Mouse (Mus musculus): Measurements from ENCODE around the gene Sptbn4. TPM values are rescaled to one million over a fixed set of nuclear protein-coding genes. Genes with fewer than 3 reads are reported as not detected.

Gene Sptbn4
- polyA plus RNA-seq, 1 experiment from 2014 or later: 0.40 TPM

DNA sequence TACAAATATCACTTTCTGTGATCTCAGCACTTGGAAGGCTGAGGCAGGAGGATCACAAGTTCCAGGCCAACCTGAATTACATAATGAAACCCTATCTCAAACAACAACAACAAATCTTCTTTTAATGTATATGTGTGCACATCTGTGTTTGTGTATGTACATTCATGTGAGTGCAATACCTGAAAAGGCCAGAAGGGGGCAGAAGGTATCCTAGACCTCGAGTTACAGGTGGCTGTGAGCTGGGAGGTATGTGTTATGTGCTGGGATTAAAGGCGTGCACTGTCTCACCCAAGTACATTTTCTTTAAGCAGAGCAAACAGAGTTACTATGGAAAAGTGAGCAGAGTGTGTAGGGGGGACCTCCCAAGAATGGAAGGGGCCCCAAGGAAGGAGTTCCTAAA lies 18.4 kb downstream of the Sptbn4 start:
- Histone ChIP-seq H3K4me3 (ENCODE audit: low read depth, low read length) (no peak overlapping the region), H3K27ac (replicated peaks; ENCODE audit: low read depth, low read length) (no peak overlapping the region), H3K9ac (ENCODE audit: low read depth, low read length) (no peak overlapping the region), H3K4me2 (ENCODE audit: low read depth, low read length) (no peak overlapping the region), H3K9me3 (ENCODE audit: control insufficient read depth, low read length) (peaks cover 6% of the 10 kb centered on the region; the same call in 1 of the 2 replicates), H3K4me1 (ENCODE audit: control insufficient read depth, insufficient read depth, low read length) (no peaks in the 10 kb centered on the region), H3K36me3 (ENCODE audit: control insufficient read depth, insufficient read depth, low read length) (no peaks in the 10 kb centered on the region), H3K27me3 (replicated peaks; ENCODE audit: control insufficient read depth, insufficient read depth, low read length) (peaks cover 12% of the 10 kb centered on the region)
- WGBS: 56% methylated on average over 2 of the region's 2 CpGs
- DNase-seq (ENCODE audit: low spot score) (no peak), ATAC-seq (ENCODE audit: low read depth) (no peak)

DNA sequence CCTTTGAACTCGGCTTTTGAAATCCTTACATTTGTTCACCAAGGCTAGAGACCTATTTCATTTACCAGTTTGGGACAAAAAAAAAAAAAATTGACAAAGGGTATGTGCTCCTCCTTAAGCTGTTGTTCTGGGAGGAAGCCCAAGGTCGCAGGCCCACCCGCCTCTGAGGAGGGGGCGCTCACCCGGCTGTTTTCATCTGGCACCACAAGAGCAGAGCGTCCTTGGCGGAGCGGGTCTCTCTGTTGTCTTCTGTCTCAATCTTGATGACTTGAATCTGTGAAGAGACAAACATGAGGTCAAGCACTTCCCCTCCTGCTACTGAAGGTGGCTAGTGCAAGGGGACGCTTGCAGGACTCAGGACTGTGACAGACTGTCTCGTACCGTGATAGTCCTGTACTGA lies 19.5 kb downstream of the Sptbn4 start:
- peaks cover 1% of the 10 kb centered on the region for H3K27me3 ChIP-seq (replicated peaks; ENCODE audit: control insufficient read depth, insufficient read depth, low read length)
- H3K36me3 ChIP-seq (ENCODE audit: control insufficient read depth, insufficient read depth, low read length): no peaks in the 10 kb centered on the region
- H3K4me1 ChIP-seq (ENCODE audit: control insufficient read depth, insufficient read depth, low read length): no peaks in the 10 kb centered on the region
- no peak overlapping the region for H3K4me3 ChIP-seq (ENCODE audit: low read depth, low read length)
- peaks cover 6% of the 10 kb centered on the region; the same call in 1 of the 2 replicates for H3K9me3 ChIP-seq (ENCODE audit: control insufficient read depth, low read length)
- H3K27ac ChIP-seq (replicated peaks; ENCODE audit: low read depth, low read length): no peak overlapping the region
- no peak overlapping the region for H3K9ac ChIP-seq (ENCODE audit: low read depth, low read length)
- WGBS: 86% methylated on average over 11 of the region's 11 CpGs
- no peak overlapping the region for H3K4me2 ChIP-seq (ENCODE audit: low read depth, low read length)
- DNase-seq (ENCODE audit: low spot score) (no peak), ATAC-seq (ENCODE audit: low read depth) (no peak)

DNA sequence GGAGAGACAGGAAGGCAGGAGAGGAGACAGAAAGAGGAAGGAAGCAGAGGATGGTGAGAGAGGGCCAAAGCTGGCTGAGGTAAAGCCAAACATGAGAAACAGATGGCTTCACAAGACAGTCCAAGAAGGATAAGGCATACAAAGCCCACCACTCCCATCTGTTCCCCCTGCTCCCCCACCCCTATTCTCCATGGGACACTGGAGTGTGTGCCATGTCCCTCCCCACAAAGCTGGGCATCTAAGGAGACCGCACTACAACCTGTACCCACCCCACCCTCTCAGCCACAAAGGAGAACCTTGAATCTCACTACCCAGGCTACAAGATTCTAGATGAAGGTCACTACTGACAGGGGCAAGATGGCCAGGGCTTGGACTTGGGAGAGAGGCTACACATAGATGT lies 20.1 kb downstream of the Sptbn4 start:
- no peak overlapping the region for H3K4me3 ChIP-seq (ENCODE audit: low read depth, low read length)
- no peak overlapping the region for H3K9ac ChIP-seq (ENCODE audit: low read depth, low read length)
- H3K4me1 ChIP-seq (ENCODE audit: control insufficient read depth, insufficient read depth, low read length): no peaks in the 10 kb centered on the region
- 100% methylated on average over 1 of the region's 1 CpGs for WGBS
- DNase-seq (ENCODE audit: low spot score) (no peak), ATAC-seq (ENCODE audit: low read depth) (no peak)
- H3K9me3 ChIP-seq (ENCODE audit: control insufficient read depth, low read length): peaks cover 7% of the 10 kb centered on the region
- H3K27me3 ChIP-seq (replicated peaks; ENCODE audit: control insufficient read depth, insufficient read depth, low read length): no peaks in the 10 kb centered on the region
- H3K27ac ChIP-seq (replicated peaks; ENCODE audit: low read depth, low read length): no peak overlapping the region
- H3K36me3 ChIP-seq (ENCODE audit: control insufficient read depth, insufficient read depth, low read length): no peaks in the 10 kb centered on the region
- no peak overlapping the region for H3K4me2 ChIP-seq (ENCODE audit: low read depth, low read length)

DNA sequence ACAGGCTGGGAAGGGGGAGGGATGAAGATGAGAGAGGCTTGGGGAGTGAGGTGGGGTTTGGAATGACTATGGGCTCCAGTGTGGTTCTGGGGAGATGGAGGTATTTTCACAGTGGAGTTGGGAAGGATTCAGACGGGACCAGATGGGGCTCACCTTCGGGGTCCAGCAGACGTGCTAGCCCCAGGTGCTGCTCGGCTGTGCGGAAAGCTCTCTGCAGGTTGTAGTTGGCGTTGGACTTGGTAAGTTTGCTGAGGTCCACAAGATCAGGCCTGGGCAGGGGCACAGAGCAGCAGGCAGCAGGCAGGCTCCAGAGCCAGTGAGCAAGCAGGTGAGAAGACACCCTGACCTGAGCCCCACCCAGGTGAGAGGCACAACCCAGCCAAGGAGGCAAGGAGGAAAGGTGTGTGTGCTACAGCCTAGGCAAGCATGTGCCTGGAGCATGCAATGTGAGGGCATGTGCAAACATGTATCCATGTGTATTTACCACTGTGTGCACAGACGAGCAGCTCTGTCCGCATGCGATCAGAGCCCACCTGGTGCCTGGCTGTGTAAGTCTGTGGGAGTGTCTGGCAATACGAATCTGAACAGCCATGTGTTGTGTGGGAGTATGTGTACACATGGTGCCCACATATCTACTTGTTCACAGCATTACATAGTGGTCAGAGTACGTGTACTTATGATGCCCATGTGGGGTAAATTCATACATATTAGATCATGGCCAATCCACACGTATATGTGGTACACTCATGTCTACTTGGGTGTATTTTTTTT lies 23.7 kb downstream of the Sptbn4 start:
- no peaks in the 10 kb centered on the region for H3K27me3 ChIP-seq (replicated peaks; ENCODE audit: control insufficient read depth, insufficient read depth, low read length)
- no peak overlapping the region for H3K4me3 ChIP-seq (ENCODE audit: low read depth, low read length)
- no peak overlapping the region for H3K27ac ChIP-seq (replicated peaks; ENCODE audit: low read depth, low read length)
- H3K9me3 ChIP-seq (ENCODE audit: control insufficient read depth, low read length): peaks cover 9% of the 10 kb centered on the region; the same call in 1 of the 2 replicates
- WGBS: 83% methylated on average over 12 of the region's 12 CpGs
- ATAC-seq (ENCODE audit: low read depth) (no peak), DNase-seq (ENCODE audit: low spot score) (no peak)
- no peak overlapping the region for H3K4me2 ChIP-seq (ENCODE audit: low read depth, low read length)
- H3K4me1 ChIP-seq (ENCODE audit: control insufficient read depth, insufficient read depth, low read length): no peaks in the 10 kb centered on the region
- no peak overlapping the region for H3K9ac ChIP-seq (ENCODE audit: low read depth, low read length)
- no peaks in the 10 kb centered on the region for H3K36me3 ChIP-seq (ENCODE audit: control insufficient read depth, insufficient read depth, low read length)

DNA sequence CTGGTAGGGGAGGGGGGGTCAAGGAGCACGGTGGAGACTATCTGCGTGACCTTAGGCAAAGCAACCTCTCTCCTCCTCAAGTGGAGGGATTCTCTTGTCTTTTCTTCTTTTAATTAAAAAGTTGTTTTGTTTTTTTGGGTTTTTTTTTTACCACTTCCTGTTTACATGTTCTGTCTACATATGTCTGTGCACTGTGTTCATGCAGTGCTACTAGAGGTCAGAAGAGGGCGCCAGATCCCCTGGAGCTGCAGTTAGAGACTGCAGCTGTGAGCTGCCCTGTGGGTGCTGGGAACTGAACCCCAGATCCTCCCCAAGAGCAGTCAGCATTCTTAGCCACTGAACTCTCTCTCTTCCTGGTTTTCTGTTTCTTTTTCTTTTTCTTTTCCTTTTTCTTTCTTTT lies 28.4 kb downstream of the Sptbn4 start:
- DNase-seq (ENCODE audit: low spot score): no peak
- Histone ChIP-seq H3K9me3 (ENCODE audit: control insufficient read depth, low read length) (peaks cover 9% of the 10 kb centered on the region; the same call in 1 of the 2 replicates), H3K4me1 (ENCODE audit: control insufficient read depth, insufficient read depth, low read length) (no peaks in the 10 kb centered on the region), H3K4me2 (ENCODE audit: low read depth, low read length) (no peak overlapping the region), H3K27me3 (replicated peaks; ENCODE audit: control insufficient read depth, insufficient read depth, low read length) (no peaks in the 10 kb centered on the region; the same call in 1 of the 2 replicates), H3K4me3 (ENCODE audit: low read depth, low read length) (no peak overlapping the region), H3K9ac (ENCODE audit: low read depth, low read length) (no peak overlapping the region), H3K27ac (replicated peaks; ENCODE audit: low read depth, low read length) (no peak overlapping the region), H3K36me3 (ENCODE audit: control insufficient read depth, insufficient read depth, low read length) (no peaks in the 10 kb centered on the region)
- ATAC-seq (ENCODE audit: low read depth): no peak
- 79% methylated on average over 3 of the region's 3 CpGs for WGBS

DNA sequence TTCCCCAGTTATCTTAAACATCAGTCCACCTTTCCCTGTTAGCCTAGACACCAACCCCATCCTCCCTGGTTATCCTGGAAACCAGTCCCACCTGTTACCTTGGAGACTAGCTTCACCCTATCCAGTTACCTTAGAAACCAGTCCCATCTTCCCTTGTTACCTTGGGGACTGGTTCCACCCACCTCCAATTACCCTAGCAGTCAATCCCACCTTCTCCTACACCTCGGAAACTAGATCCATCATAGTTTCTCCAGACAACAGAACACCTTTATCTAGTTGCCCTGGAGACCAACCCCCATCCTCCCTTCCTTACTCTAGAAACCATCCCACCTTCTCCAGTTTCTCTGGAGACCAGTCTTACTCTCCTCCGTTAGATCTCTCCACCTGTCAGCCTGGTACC lies 30.3 kb downstream of the Sptbn4 start:
- H3K27me3 ChIP-seq (replicated peaks; ENCODE audit: control insufficient read depth, insufficient read depth, low read length): no peaks in the 10 kb centered on the region; the same call in 1 of the 2 replicates
- H3K9me3 ChIP-seq (ENCODE audit: control insufficient read depth, low read length): peaks cover 6% of the 10 kb centered on the region; the same call in 1 of the 2 replicates
- H3K9ac ChIP-seq (ENCODE audit: low read depth, low read length): no peak overlapping the region
- H3K4me2 ChIP-seq (ENCODE audit: low read depth, low read length): no peak overlapping the region
- no peaks in the 10 kb centered on the region for H3K36me3 ChIP-seq (ENCODE audit: control insufficient read depth, insufficient read depth, low read length)
- DNase-seq (ENCODE audit: low spot score): no peak
- no peak for ATAC-seq (ENCODE audit: low read depth)
- H3K4me3 ChIP-seq (ENCODE audit: low read depth, low read length): no peak overlapping the region
- WGBS: 62% methylated on average over 2 of the region's 2 CpGs
- no peak overlapping the region for H3K27ac ChIP-seq (replicated peaks; ENCODE audit: low read depth, low read length)
- no peaks in the 10 kb centered on the region for H3K4me1 ChIP-seq (ENCODE audit: control insufficient read depth, insufficient read depth, low read length)

DNA sequence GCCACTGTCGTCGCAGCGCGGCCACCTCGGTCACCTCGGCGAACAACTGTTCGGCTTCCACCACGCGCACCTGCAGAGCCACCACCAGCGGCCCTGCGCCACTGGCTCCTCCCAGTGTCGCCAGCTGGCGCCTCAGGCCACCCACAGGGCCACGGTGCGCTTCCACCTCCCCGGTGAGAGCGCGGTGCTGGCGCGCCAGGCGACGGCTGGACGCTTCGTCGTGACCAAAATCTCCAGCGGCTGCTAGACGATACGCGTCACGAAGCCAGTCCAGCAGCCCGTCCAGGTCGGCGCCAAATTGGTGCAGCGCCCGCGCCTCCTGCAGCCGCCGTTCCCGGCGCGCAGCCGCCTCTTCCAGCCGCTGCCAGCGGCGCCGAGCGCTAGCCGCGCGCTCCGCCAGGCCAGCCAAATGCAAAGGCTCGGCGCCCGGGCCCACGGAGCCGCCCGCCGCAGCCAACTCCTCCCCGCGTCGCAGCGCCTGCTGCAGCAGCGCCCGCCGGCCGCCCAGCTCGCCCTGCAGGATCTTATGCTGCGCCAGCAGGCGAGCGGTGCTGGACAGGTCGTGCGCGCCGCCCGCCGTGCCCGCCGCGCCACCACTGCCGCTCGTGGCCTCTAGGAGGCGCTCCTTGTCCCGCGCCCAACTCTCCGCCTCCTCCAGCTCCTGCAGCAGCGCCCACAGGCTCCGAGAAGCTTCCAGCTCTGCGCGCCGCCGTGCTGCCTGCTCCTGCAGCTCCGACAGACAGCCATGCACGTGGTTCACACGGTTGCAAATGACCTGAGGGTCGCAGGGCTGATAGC lies 38.9 kb downstream of the Sptbn4 start:
- DNase-seq (ENCODE audit: low spot score) (peak; percentile 67), ATAC-seq (ENCODE audit: low read depth) (peak; percentile 90)
- under 1% methylated on average over 27 of the region's 96 CpGs for WGBS
- Histone ChIP-seq H3K27me3 (replicated peaks; ENCODE audit: control insufficient read depth, insufficient read depth, low read length) (peaks cover 63% of the 10 kb centered on the region), H3K9me3 (ENCODE audit: control insufficient read depth, low read length) (peaks cover 11% of the 10 kb centered on the region), H3K36me3 (ENCODE audit: control insufficient read depth, insufficient read depth, low read length) (no peaks in the 10 kb centered on the region), H3K4me3 (ENCODE audit: low read depth, low read length) (peak overlapping the region; percentile 51), H3K4me1 (ENCODE audit: control insufficient read depth, insufficient read depth, low read length) (peaks cover 4% of the 10 kb centered on the region; the same call in 1 of the 2 replicates), H3K27ac (replicated peaks; ENCODE audit: low read depth, low read length) (no peak overlapping the region), H3K4me2 (ENCODE audit: low read depth, low read length) (peak overlapping the region; percentile 86), H3K9ac (ENCODE audit: low read depth, low read length) (peak overlapping the region; percentile 31; the same call in 1 of the 2 replicates)

DNA sequence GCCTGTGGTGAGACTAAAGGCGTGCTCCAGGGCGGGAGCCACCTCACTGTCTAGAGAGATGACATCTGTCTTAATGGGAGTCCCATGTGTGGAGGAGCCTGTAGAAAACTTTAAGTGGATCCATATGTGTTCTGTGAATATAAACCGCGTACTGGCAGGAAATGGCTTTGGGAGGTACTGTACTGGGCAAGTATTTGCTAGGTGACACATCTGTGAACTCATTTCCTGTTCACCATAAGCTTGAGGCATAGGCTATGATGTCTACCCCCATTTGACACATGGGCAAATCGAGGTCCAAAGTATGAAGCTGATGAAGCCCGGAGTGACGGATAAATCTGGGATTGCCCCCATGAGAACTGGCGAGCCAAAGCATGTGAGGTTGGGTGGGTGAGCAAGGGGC lies 39.7 kb downstream of the Sptbn4 start:
- H3K36me3 ChIP-seq (ENCODE audit: control insufficient read depth, insufficient read depth, low read length): no peaks in the 10 kb centered on the region
- peak overlapping the region; percentile 86 for H3K4me2 ChIP-seq (ENCODE audit: low read depth, low read length)
- peaks cover 18% of the 10 kb centered on the region for H3K9me3 ChIP-seq (ENCODE audit: control insufficient read depth, low read length)
- peak overlapping the region; percentile 51 for H3K4me3 ChIP-seq (ENCODE audit: low read depth, low read length)
- WGBS: 29% methylated on average over 8 of the region's 8 CpGs
- no peak overlapping the region for H3K27ac ChIP-seq (replicated peaks; ENCODE audit: low read depth, low read length)
- no peak overlapping the region for H3K9ac ChIP-seq (ENCODE audit: low read depth, low read length)
- peaks cover 71% of the 10 kb centered on the region for H3K27me3 ChIP-seq (replicated peaks; ENCODE audit: control insufficient read depth, insufficient read depth, low read length)
- peaks cover 4% of the 10 kb centered on the region; the same call in 1 of the 2 replicates for H3K4me1 ChIP-seq (ENCODE audit: control insufficient read depth, insufficient read depth, low read length)
- DNase-seq (ENCODE audit: low spot score) (no peak), ATAC-seq (ENCODE audit: low read depth) (no peak)

Data from embryonic facial prominence, embryonic 14.5 days (tissue).